Mouse (Mus musculus) cerebellum, adult 9-10 months (tissue): ENCODE data around the gene Apobec1.
A peak's percentile ranks its signal among the peaks of the same experiment; 100 is the strongest.
"Not testable (repeated sequence)": the region's sequence is repeated elsewhere in the genome, so short reads cannot be mapped to it uniquely, and the experiment has no call there.

Source experiments
- DNase-seq: peaks from one replicate; pipeline ENCODE4 v3.0.0; 2022

Gene Apobec1

GRCm38 (mm10) chr6:122602242-122602991 lies at the start of gene Apobec1:
Gene Apobec1, minus strand, starts transcription at chr6:122602444.
- DNase-seq, result peak; percentile 4

GRCm38 (mm10) chr6:122650398-122650980 lies 48.2 kb upstream of the Apobec1 start:
- no peak for DNase-seq

GRCm38 (mm10) chr6:122649903-122650302 lies 47.7 kb upstream of the Apobec1 start:
- no peak for DNase-seq

GRCm38 (mm10) chr6:122644196-122644595 lies 42.0 kb upstream of the Apobec1 start:
- not testable (repeated sequence) for DNase-seq

GRCm38 (mm10) chr6:122637566-122637965 lies 35.3 kb upstream of the Apobec1 start:
- not testable (repeated sequence) for DNase-seq

- DNase-seq, result no peak
These were observed 34.4 kb upstream of the Apobec1 start for GRCm38 (mm10) chr6:122636666-122637065.

GRCm38 (mm10) chr6:122635315-122635714 lies 33.1 kb upstream of the Apobec1 start:
- no peak for DNase-seq

- DNase-seq, result no peak
These were observed 31.2 kb upstream of the Apobec1 start for GRCm38 (mm10) chr6:122633411-122633810.

GRCm38 (mm10) chr6:122627469-122628108 lies 25.3 kb upstream of the Apobec1 start:
- DNase-seq, result no peak

- no peak for DNase-seq
These were observed 23.9 kb upstream of the Apobec1 start, which contains the start of gene Dppa3 for GRCm38 (mm10) chr6:122626110-122626509. Gene Dppa3, plus strand, starts transcription at chr6:122626410.

GRCm38 (mm10) chr6:122625156-122625555 lies 22.9 kb upstream of the Apobec1 start:
- DNase-seq, result no peak

GRCm38 (mm10) chr6:122624480-122624879 lies 22.2 kb upstream of the Apobec1 start:
- DNase-seq, result no peak

- DNase-seq, result no peak
These were observed 18.8 kb upstream of the Apobec1 start for GRCm38 (mm10) chr6:122621066-122621465.

GRCm38 (mm10) chr6:122616022-122616421 lies 13.8 kb upstream of the Apobec1 start:
- no peak for DNase-seq

- DNase-seq, result no peak
These were observed 11.8 kb upstream of the Apobec1 start for GRCm38 (mm10) chr6:122614047-122614446.

- DNase-seq, result no peak
These were observed 10.2 kb upstream of the Apobec1 start for GRCm38 (mm10) chr6:122612426-122612825.

GRCm38 (mm10) chr6:122609771-122610170 lies 7.5 kb upstream of the Apobec1 start, which contains the start of gene Gdf3:
Gene Gdf3, minus strand, starts transcription at chr6:122610087.
- no peak for DNase-seq

GRCm38 (mm10) chr6:122609377-122609728 lies 7.1 kb upstream of the Apobec1 start:
- DNase-seq, result no peak

- no peak for DNase-seq
These were observed 6.5 kb upstream of the Apobec1 start for GRCm38 (mm10) chr6:122608434-122609376.

GRCm38 (mm10) chr6:122607700-122608099 lies 5.5 kb upstream of the Apobec1 start:
- no peak for DNase-seq

- no peak for DNase-seq
These were observed 4.4 kb upstream of the Apobec1 start for GRCm38 (mm10) chr6:122606661-122607060.

- DNase-seq, result no peak
These were observed 3.2 kb upstream of the Apobec1 start for GRCm38 (mm10) chr6:122605483-122605882.

GRCm38 (mm10) chr6:122604260-122604659 lies 2.0 kb upstream of the Apobec1 start:
- no peak for DNase-seq
